Mouse (Mus musculus): ENCODE measurements around the gene Herc4. TPM values are rescaled to one million over a fixed set of nuclear protein-coding genes. Genes with fewer than 3 reads are reported as not detected.

Herc4 gene
- polyA plus RNA-seq, 1 experiment from 2014 or later, result 19.2 TPM

DNA sequence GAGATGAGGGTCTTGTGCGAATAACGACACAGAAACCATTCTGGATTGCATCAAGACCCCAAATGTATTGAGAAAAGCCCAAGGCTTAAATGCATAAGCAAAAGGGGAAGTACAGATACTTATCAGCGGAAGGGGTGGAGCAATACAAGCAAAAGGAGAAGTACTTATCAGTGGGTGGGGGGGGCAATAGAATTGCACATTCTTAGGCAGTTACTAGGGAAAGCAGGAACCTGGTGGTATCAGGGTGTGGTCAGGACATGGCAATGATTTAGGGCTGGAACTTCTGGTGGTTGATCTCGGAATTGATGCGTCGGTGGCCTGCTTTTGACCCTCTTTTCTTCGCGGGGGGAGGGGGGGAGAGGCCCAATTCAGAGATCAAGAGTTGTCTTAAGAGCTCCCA, 7.7 kb upstream of the Herc4 start:
- Histone ChIP-seq H3K4me1 (replicated peaks; ENCODE audit: control insufficient read depth, insufficient read depth, low read length) (no peaks in the 10 kb centered on the region), H3K4me2 (replicated peaks; ENCODE audit: low read depth) (no peak overlapping the region), H3K9me3 (ENCODE audit: control insufficient read depth) (no peaks in the 10 kb centered on the region), H3K9ac (ENCODE audit: low read depth, low read length) (no peak overlapping the region), H3K27ac (ENCODE audit: low read depth, low read length) (no peak overlapping the region), H3K36me3 (ENCODE audit: control insufficient read depth, insufficient read depth) (no peaks in the 10 kb centered on the region), H3K27me3 (replicated peaks; ENCODE audit: control insufficient read depth, insufficient read depth, low read length) (no peaks in the 10 kb centered on the region), H3K4me3 (ENCODE audit: low read depth, low read length) (no peak overlapping the region)
- WGBS, result 85% methylated on average over 8 of the region's 8 CpGs
- TF ChIP-seq CTCF (IDR thresholded peaks at IDR 0.05; ENCODE audit: low read depth), result no peak
- ATAC-seq, result no peak

DNA sequence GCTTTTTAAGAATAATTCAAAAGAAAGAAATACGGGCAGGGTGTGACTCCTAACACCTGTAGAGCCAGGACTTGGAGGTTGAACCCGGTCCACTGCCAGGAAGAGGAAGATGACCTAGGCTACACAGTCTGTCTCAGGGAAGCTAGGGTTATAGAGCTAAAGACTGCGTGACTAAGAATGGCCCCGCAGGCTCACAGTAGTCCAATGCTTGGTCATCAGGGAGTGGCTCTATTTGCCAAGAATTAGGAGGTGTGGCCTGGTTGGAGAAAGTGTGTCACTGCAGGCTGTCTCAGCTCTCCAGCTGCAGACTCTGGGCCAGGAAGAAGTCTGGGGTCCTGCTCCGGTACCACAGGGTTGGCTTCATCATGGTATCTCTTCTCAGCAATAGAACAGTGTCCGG, 6.9 kb upstream of the Herc4 start:
- ATAC-seq, result 0 out of 2 replicates have a peak, but pooled peaks have one; percentile 36

DNA sequence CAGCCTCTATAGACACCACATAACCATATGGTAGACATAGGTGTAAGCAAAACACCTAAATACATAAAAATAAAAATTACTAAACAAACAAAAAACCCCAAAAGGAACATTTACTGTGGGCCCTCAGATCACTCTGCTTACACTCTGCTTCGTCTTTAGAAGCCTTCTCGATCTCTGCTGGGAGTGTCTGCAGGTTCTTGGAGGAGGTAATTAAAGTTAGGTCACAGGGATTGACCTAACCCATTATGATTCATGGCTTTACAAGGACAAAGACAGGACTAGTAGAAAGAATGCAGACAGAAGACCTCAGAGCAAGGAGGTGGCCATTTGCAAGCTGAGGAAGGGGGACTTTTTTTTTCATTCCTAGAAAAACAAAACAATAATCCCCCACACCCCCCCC, 6.4 kb upstream of the Herc4 start:
- no peaks in the 10 kb centered on the region for H3K36me3 ChIP-seq (ENCODE audit: control insufficient read depth, insufficient read depth)
- no peak overlapping the region for H3K4me3 ChIP-seq (ENCODE audit: low read depth, low read length)
- no peaks in the 10 kb centered on the region for H3K27me3 ChIP-seq (replicated peaks; ENCODE audit: control insufficient read depth, insufficient read depth, low read length)
- H3K4me1 ChIP-seq (replicated peaks; ENCODE audit: control insufficient read depth, insufficient read depth, low read length), result no peaks in the 10 kb centered on the region
- WGBS, result 64% methylated on average over 2 of the region's 2 CpGs
- TF ChIP-seq CTCF (IDR thresholded peaks at IDR 0.05; ENCODE audit: low read depth), result no peak
- no peak overlapping the region for H3K27ac ChIP-seq (ENCODE audit: low read depth, low read length)
- no peak overlapping the region for H3K4me2 ChIP-seq (replicated peaks; ENCODE audit: low read depth)
- no peak for ATAC-seq
- H3K9me3 ChIP-seq (ENCODE audit: control insufficient read depth), result no peaks in the 10 kb centered on the region
- no peak overlapping the region for H3K9ac ChIP-seq (ENCODE audit: low read depth, low read length)

More for the DNA sequence above, 6.9 kb upstream of the Herc4 start:
- H3K36me3 ChIP-seq (ENCODE audit: control insufficient read depth, insufficient read depth), result no peaks in the 10 kb centered on the region
- H3K9ac ChIP-seq (ENCODE audit: low read depth, low read length), result no peak overlapping the region
- H3K9me3 ChIP-seq (ENCODE audit: control insufficient read depth), result no peaks in the 10 kb centered on the region
- WGBS, result 88% methylated on average over 6 of the region's 6 CpGs
- H3K4me3 ChIP-seq (ENCODE audit: low read depth, low read length), result no peak overlapping the region
- H3K4me1 ChIP-seq (replicated peaks; ENCODE audit: control insufficient read depth, insufficient read depth, low read length), result no peaks in the 10 kb centered on the region
- no peak for TF ChIP-seq CTCF (IDR thresholded peaks at IDR 0.05; ENCODE audit: low read depth)
- H3K27me3 ChIP-seq (replicated peaks; ENCODE audit: control insufficient read depth, insufficient read depth, low read length), result no peaks in the 10 kb centered on the region
- H3K4me2 ChIP-seq (replicated peaks; ENCODE audit: low read depth), result no peak overlapping the region
- H3K27ac ChIP-seq (ENCODE audit: low read depth, low read length), result no peak overlapping the region

DNA sequence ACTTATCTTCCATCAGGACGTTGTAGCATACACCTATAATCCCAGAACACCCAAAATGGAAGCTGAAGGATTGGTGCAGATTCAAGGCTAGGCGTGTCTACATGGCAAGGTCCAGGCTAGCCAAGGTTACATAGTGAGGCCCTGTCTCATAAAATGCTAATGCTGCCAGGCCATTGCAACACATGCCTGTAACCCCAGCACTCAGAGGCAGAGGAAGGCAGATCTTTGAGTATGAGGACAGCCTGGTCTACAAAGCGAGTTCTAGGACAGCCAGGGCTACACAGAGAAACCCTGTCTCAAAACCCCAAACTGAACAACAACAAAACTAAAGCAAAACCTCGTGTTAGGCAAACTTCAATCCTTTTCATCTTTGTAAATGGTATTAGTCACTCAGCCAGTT, 5.5 kb upstream of the Herc4 start:
- TF ChIP-seq CTCF (IDR thresholded peaks at IDR 0.05; ENCODE audit: low read depth), result no peak

DNA sequence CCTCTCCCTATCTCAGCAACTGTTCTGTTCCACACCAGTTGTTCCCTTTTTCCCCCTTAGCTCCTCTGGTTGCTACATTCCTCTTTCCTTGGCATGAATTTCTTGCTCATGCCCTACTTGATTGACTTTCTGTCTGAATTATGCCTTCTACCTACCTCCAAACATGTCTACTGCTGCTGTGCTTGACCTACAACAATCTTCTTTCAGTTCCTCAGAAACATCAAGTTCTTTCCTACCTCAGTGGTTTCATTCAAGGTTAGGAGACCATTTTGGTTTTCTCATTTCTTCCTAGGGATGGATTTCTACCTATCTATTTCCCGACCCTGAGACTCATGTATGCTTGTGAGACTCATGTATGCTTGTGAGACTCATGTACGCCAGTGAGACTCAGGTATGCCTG, 3.8 kb upstream of the Herc4 start:
- ATAC-seq, result no peak

More for the DNA sequence above, 5.5 kb upstream of the Herc4 start:
- Histone ChIP-seq H3K4me3 (ENCODE audit: low read depth, low read length) (no peak overlapping the region), H3K9me3 (ENCODE audit: control insufficient read depth) (no peaks in the 10 kb centered on the region), H3K4me1 (replicated peaks; ENCODE audit: control insufficient read depth, insufficient read depth, low read length) (no peaks in the 10 kb centered on the region), H3K9ac (ENCODE audit: low read depth, low read length) (no peak overlapping the region), H3K4me2 (replicated peaks; ENCODE audit: low read depth) (no peak overlapping the region), H3K27me3 (replicated peaks; ENCODE audit: control insufficient read depth, insufficient read depth, low read length) (no peaks in the 10 kb centered on the region), H3K27ac (ENCODE audit: low read depth, low read length) (no peak overlapping the region), H3K36me3 (ENCODE audit: control insufficient read depth, insufficient read depth) (no peaks in the 10 kb centered on the region)
- 57% methylated on average over 4 of the region's 4 CpGs for WGBS
- ATAC-seq, result peak; percentile 43; the same call in 1 of the 2 replicates

DNA sequence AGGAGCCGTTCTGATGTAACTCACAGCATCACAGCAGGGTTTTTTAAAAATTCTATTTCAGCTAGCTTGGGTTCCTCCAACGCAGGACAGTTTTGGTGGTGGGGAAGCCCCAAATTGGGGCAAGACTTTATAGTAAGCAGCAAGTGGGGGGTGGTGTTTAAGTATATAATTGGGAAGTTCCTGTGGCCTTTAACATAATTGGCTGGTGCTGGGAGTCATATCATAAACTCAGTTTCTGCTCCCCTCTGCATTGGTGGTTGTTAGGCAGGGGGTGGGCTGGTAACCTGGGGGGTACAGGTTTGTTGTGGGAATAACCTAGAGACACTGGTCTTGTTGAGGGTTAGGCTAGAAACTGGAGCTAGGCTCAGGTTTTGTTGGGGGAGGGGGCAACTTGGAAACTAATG, 2.7 kb upstream of the Herc4 start:
- Histone ChIP-seq H3K36me3 (ENCODE audit: control insufficient read depth, insufficient read depth) (no peaks in the 10 kb centered on the region), H3K4me1 (replicated peaks; ENCODE audit: control insufficient read depth, insufficient read depth, low read length) (no peaks in the 10 kb centered on the region), H3K4me2 (replicated peaks; ENCODE audit: low read depth) (no peak overlapping the region), H3K9ac (ENCODE audit: low read depth, low read length) (no peak overlapping the region), H3K27ac (ENCODE audit: low read depth, low read length) (no peak overlapping the region), H3K27me3 (replicated peaks; ENCODE audit: control insufficient read depth, insufficient read depth, low read length) (no peaks in the 10 kb centered on the region), H3K9me3 (ENCODE audit: control insufficient read depth) (no peaks in the 10 kb centered on the region), H3K4me3 (ENCODE audit: low read depth, low read length) (no peak overlapping the region)
- no peak for ATAC-seq
- TF ChIP-seq CTCF (IDR thresholded peaks at IDR 0.05; ENCODE audit: low read depth), result no peak
- 75% methylated on average over 2 of the region's 2 CpGs for WGBS

More for the DNA sequence above, 3.8 kb upstream of the Herc4 start:
- Histone ChIP-seq H3K9ac (ENCODE audit: low read depth, low read length) (no peak overlapping the region), H3K27me3 (replicated peaks; ENCODE audit: control insufficient read depth, insufficient read depth, low read length) (no peaks in the 10 kb centered on the region), H3K4me3 (ENCODE audit: low read depth, low read length) (no peak overlapping the region), H3K27ac (ENCODE audit: low read depth, low read length) (no peak overlapping the region), H3K9me3 (ENCODE audit: control insufficient read depth) (no peaks in the 10 kb centered on the region), H3K4me2 (replicated peaks; ENCODE audit: low read depth) (no peak overlapping the region), H3K36me3 (ENCODE audit: control insufficient read depth, insufficient read depth) (no peaks in the 10 kb centered on the region), H3K4me1 (replicated peaks; ENCODE audit: control insufficient read depth, insufficient read depth, low read length) (no peaks in the 10 kb centered on the region)
- TF ChIP-seq CTCF (IDR thresholded peaks at IDR 0.05; ENCODE audit: low read depth), result no peak
- WGBS, result 82% methylated on average over 2 of the region's 2 CpGs

All from intestine, postnatal 0 days (tissue).